Mouse (Mus musculus) spleen, postnatal 10 days (tissue): ENCODE results near the gene Slc2a12.

Experiments
- DNase-seq, 2 experiments: peaks; one replicate each; pipeline ENCODE4 v3.0.0; 2021 to 2022; ENCODE audit warnings: low spot score in 2 of 2

The Slc2a12 gene

GRCm38 (mm10) chr10:22728257-22728656 lies 83.4 kb downstream of the Slc2a12 start:
- no peak for DNase-seq

GRCm38 (mm10) chr10:22730266-22730991 lies 85.6 kb downstream of the Slc2a12 start:
- DNase-seq: peak in 1 of 2 experiments; percentile 23

GRCm38 (mm10) chr10:22730992-22731271 lies 86.1 kb downstream of the Slc2a12 start:
- DNase-seq: no peak

GRCm38 (mm10) chr10:22731272-22732093 lies 86.7 kb downstream of the Slc2a12 start, which contains the start of gene Tbpl1:
Gene Tbpl1 (minus strand): TSS chr10:22731938.
- DNase-seq: peak; percentile 89 to 96

- DNase-seq: no peak
Observed at GRCm38 (mm10) chr10:22732181-22732580, 87.4 kb downstream of the Slc2a12 start.

- no peak for DNase-seq
Observed at GRCm38 (mm10) chr10:22745922-22746321, 101.1 kb downstream of the Slc2a12 start.

- no peak for DNase-seq
Observed at GRCm38 (mm10) chr10:22746334-22747322, 101.8 kb downstream of the Slc2a12 start.

GRCm38 (mm10) chr10:22751175-22751682 lies 106.4 kb downstream of the Slc2a12 start:
- no peak for DNase-seq
